Mouse (Mus musculus): ENCODE results near the gene Srrt.
"Not testable (repeated sequence)": the region's sequence is repeated elsewhere in the genome, so short reads cannot be mapped to it uniquely, and the experiment has no call there.

Gene Srrt

DNA sequence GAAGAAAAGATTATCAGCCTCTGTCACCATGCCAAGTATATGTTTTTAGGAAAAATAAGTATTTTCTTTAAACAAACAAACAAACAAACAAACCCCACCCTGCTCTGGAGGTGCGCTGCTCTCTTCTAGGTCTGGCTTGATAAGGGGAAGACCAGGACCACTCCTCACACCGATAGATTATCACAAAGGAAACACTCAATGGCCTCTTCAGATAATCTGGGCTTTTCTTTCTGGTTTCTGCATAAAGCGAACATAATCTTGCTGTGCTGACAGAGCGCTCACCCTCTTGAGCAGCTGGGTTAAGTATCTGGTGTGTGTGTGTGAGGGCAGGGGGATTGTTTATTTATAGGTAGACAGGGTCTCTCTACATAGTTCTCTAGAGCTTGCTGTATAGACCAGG, 3.9 kb downstream of the Srrt start:
- DNase-seq (ENCODE audit: extremely low spot score, low read depth, low spot score) = no peak

DNA sequence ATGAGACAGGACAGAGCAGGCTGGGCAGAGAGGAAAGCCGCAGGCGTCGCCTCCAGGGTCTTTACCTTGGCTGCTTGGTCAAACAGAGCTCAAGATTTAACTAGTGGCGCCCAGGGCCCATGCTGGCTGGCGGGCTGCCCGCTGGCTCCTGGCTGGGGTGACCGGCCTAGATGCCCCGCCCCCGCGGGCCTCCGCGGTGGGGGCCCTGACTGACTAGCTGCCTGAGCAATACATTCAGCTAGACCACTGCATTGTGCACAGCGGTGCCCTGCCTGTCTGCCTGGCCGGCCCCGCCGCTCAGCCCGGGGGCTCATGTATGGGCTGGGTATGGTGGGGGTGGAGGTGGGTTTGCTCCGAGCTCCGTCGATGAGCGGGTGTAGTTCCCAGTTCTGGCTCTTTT, 6.2 kb downstream of the Srrt start:
- no peak for DNase-seq (ENCODE audit: extremely low spot score, low read depth, low spot score)

DNA sequence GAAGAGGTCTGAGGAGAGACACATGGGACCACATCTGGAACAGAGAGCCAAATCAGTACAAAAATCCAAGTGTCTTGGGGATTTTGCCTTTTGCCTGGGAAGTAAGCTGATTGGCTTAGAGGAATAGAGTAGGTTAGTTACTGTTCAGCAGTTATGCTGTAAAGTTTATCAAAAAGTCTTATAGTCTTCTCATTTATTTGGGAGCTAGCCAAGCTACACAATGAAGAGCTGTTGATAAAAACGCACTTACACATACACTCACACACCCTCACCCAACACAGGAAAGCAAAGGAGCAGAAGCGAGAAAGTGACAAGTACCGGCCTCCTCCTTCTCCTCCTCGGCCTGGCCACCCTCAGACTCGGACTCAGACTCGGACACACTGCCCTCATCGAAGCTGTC, 8.2 kb downstream of the Srrt start:
- no peak for DNase-seq (ENCODE audit: extremely low spot score, low read depth, low spot score)

DNA sequence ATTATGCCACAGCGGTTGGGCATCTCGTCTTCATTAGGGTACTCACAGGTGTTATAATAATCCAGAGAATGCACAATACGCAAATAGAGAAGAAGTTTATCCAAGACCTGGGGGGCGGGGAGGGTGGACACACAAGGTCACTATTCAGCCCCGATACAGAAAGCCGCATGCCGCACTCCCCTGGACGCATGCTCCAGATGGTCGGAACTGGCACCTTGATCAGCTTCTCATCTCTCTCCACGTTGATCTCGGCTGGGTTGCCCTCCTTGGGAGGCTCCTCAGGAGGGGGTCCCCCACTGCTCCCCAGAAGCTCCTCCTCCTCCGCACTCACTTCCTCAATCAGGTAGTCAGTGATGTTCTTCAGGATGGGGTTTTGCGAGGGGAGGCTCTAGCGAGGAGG, 10.3 kb downstream of the Srrt start:
- DNase-seq (ENCODE audit: extremely low spot score, low read depth, low spot score) = no peak

DNA sequence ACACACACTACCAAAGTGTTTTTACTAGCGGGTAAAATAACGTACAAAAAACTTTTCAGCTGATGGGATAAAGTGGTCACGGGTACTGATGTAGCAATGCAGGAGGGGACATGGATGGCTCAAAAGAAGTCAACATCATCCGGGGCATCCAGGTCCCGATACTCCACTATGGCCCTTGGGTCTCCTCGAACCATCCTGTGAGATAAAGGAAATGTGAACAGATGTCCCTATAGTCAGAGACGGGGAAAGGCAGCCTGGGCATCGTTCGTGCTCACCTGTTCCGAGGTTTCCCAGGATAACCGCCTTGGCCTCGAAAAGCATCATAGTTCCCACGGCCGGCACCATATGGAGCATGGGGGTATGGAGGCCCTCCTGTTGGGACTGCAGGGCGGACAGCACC, 11.8 kb downstream of the Srrt start:
- no peak for DNase-seq (ENCODE audit: extremely low spot score, low read depth, low spot score)

DNA sequence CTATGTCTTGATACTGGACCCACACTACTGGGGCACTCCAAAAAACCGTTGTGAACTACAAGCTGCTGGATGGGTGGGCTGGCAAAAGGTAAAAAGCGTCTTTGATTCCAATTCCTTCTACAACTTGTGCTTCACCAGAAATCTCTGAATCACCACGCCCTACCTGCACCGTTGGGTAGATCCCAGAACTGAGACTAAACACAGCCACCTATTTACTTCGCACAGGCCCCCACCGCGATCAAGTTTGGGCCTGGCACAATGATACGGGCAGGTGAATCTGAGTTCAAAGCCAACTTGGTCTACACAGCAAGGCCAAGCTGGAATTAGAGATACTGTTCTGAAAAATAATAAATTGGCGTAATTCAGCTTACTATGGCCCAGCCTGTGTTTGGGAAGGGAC, 12.2 kb downstream of the Srrt start:
- no peak for DNase-seq (ENCODE audit: extremely low spot score, low read depth, low spot score)

DNA sequence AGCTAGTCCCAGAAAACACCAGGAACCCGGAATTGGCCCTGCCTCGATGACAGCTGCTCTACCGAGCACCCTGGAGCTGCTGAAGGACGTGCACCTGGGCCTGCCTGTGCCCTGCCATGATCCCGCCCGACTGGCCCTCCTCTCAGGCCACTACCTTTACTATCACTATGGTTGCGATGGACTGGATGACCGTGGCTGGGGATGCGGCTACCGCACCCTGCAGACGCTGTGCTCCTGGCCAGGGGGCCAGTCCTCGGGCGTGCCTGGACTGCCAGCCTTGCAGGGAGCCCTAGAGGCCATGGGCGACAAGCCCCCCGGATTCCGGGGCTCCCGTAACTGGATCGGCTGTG, 12.8 kb downstream of the Srrt start:
- DNase-seq (ENCODE audit: extremely low spot score, low read depth, low spot score) = no peak

DNA sequence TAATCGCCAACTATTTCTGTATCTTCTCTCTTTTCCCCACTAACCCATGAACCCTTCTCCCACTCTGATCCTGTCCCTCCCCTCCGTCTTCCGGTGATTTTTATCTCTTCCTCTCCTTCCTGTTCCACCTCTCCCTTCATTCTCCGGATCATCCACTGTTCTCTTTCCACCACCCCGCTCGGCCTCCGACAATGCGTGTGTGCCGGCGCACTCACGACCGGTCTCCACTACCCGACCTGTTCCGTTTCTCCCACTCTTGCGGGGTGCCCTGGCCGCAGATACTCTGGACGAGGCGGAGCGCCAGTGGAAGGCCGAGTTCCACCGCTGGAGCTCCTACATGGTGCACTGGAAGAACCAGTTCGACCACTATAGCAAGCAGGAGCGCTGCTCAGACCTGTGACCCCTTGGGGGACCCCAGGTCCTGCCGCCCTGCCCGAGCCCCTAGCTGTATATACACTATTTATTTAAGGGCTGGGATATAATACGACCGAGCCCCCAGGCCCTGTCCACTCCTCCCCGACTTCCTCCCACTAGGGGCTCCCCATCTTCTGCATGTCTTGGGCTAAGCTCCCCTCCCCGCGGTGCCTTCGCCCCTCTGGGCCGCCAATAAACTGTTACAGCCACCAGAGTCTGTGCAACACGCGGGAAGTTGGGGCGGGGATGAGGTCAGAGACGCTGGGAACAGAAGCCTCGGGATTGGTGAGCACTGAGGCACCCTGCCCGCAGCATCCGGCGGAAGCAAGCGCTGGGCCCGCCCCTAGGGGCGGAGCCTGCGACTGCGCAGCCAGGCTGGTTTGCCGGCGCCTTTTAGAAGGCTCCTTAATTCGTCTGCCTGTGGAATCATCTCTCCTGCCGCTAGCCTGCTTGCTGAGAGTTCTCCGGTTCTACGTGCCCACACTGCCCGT, 13.4 kb downstream of the Srrt start, which contains the start of gene Ufsp1:
Gene Ufsp1, plus strand, starts transcription at position 791 of the 905 bp plus-strand sequence.
- peak; percentile 86 for DNase-seq (ENCODE audit: extremely low spot score, low read depth, low spot score)

DNA sequence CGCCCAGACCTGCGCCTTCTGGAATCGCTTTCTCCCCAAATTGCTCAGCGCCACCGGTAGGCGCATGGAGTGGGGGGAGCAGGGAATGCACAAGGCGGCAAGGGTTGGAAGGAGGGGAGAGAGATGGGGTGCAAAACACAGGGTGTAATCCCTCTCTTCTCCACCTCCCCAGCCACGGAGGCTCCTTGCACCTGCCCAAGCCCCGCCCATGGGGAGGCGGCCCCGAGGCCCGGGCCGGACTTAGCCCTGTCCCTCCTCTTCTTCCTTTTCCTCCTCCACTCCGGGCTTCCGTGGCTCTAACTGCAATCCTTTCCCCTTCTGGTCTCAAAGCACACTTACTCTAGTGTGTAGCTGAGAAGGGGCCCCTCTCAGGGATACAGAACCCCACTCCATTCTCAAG, 14.2 kb downstream of the Srrt start:
- DNase-seq (ENCODE audit: extremely low spot score, low read depth, low spot score) = no peak

DNA sequence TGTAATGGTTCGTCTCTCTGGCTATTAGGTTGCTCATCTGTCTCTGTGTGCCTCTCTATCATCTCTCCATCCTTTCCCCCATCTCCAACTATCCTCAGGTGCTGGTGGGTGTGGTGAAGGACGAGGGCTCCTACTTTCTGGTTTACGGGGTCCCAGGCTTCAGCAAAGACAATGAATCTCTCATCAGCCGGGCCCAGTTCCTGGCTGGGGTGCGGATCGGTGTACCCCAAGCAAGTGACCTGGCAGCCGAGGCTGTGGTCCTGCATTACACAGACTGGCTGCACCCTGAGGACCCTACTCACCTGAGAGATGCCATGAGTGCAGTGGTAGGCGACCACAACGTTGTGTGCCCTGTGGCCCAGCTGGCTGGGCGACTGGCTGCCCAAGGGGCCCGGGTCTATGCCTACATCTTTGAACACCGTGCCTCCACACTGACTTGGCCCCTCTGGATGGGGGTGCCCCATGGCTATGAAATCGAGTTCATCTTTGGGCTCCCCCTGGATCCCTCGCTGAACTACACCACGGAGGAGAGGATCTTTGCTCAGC, 16.0 kb downstream of the Srrt start:
- no peak for DNase-seq (ENCODE audit: extremely low spot score, low read depth, low spot score)

DNA sequence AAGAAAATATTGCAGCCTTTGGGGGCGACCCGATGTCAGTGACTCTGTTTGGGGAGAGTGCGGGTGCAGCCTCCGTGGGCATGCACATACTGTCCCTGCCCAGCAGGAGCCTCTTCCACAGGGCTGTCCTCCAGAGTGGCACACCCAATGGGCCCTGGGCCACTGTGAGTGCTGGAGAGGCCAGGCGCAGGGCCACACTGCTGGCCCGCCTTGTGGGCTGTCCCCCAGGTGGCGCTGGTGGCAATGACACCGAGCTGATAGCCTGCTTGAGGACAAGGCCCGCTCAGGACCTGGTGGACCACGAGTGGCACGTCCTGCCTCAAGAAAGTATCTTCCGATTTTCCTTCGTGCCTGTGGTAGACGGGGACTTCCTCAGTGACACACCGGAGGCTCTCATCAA, 16.8 kb downstream of the Srrt start:
- DNase-seq (ENCODE audit: extremely low spot score, low read depth, low spot score) = no peak

DNA sequence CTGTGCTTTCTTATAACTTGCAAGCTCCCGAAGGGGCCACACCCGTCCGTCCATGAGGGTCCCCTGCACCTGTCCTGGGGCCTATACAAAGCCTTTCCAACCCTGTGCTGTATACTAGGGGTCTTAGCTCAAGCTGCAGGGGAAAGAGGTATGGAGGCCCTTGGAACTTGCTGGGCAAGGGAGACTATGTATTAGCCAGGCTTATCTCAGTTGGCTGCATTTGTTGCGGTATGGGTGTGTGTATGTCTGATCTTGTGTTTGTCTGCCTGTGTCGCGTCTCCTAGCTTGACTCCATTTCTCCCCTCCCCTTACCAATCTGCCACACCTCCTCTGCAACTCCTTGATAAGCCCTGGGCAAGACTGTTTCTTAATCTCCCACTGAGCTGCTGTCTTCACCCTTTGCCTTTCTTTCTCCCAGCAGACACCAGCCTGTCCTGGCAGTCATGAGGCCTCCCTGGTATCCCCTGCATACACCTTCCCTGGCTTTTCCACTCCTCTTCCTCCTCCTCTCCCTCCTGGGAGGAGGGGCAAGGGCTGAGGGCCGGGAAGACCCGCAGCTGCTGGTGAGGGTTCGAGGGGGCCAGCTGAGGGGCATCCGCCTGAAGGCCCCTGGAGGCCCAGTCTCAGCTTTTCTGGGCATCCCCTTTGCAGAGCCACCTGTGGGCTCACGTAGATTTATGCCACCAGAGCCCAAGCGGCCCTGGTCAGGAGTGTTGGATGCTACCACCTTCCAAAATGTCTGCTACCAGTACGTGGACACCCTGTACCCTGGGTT, 17.7 kb downstream of the Srrt start:
- DNase-seq (ENCODE audit: extremely low spot score, low read depth, low spot score) = no peak

DNA sequence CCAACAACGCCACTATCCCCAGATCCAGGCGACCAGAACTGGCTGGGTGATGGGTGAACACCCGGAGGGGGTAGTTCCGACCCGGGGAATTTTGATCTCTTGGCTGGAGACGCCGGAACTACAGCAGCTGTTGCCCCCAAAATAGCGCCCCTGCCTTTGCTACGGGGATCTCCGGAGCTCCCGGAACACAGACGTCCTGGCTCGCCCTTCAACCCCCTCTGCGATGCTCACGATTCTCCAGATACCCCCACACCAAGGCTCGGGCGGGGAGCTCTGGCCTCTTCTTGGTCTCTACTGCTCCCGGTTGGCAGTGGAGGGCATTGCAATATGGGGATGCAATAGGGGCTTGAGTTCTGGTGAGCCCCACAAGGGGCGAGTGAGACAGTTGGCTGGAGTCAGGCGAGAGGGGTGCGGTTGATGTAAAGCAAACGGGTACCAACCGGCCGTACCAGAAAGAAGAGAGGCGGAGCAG, 18.4 kb downstream of the Srrt start:
- no peak for DNase-seq (ENCODE audit: extremely low spot score, low read depth, low spot score)

DNA sequence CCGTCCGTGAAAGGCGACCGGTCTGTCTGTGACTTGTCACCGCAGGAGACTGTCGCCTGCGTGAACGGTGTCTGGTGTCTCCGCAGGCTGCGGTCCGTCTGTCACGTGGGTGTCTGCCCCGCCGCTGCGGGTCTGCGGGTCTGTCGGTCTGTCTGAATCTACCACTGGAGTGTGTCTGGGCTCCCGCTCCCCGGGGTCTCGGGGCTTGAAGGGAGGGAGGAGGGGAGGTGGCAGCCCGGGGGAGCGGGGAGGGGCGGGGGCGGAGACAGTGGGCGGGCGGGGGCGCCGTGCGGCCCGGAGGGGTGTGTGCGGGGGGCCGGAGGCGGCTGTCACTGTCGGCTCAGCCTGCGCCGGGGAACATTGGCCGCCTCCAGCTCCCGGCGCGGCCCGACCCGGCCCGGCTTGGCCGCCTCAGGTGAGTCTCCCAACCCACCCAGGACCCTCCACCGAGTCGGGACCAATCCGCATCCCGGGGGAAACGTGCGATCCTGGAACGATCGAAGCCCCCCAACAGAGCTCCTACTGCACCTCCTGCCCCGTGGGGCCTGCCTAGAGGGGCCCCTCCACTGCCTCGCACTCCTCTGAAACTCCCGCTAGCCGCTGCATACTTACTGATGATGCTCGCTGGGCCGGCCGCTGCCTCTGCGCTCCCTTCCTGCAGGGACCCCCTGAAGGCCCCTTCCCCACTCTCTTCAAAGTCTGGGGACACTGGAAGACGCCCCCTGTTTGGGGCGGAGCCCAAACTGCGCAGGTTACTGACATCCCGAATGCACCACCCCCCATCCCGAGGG, 19.3 kb downstream of the Srrt start:
- DNase-seq (ENCODE audit: extremely low spot score, low read depth, low spot score) = no peak

DNA sequence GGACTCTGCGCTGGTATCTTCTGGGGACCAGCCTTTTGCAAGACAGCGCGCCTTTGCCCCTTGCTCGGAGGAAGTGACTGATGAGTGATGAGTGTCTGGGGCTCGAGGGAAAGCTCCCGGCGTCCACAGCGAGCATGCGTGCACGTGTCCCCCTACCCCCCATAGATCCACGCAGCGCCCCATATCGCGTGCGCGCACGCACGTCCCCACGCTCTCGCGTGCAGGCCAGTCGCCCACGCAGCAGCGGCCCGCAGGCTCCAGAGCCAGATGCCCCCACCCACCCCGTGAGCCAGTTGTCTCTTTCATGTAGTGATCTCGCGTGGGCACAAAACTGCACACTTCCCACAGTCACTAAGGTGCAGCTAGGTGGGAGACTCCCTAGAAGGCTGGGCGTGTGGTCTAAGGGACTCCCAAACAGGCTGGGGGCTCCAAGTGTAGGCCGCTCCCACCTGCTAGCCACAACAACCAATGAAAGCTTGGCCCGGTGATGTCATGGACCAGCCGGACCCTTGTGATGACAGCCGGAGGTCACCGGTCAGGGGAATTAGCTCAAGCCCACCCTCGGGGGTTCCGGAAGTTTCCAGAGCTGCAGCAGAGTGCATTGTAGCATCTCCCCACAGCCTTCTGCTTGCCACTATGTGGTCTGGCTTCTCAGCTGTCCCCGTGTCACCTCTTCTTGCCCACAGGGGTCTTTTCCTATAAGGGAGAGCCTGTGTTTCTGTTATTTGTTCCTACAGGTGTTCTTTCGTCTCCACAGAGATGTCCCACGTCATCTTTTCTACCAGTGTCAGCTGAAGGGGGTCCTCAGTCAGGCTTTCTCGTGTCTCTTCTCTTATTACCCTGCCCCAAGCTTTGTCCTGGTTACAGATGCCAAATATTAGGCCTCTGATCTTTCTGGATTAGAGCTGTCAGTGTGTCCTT, 20.2 kb downstream of the Srrt start, which contains the start of gene Ache:
Gene Ache, plus strand, starts transcription at position 488 of the 921 bp plus-strand sequence.
- no peak for DNase-seq (ENCODE audit: extremely low spot score, low read depth, low spot score)

DNA sequence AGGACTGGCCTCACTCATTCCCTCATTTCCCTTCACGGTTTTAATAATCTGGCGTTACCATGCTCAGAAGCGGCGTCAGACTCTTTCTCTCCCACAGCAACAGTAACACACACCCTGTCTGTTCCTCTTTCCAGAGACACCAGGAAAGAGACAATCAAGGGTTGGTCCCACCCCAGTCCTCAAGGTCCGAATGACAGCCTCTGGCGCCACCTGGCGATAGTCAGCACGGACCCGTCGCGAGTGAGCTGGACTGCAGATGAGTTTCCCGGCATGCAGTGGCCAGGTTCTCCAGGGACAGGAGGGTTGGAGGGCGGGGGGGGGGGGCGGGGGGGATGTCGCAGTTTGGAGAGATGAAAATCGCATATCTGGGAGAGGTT, 20.8 kb downstream of the Srrt start:
- no peak for DNase-seq (ENCODE audit: extremely low spot score, low read depth, low spot score)

DNA sequence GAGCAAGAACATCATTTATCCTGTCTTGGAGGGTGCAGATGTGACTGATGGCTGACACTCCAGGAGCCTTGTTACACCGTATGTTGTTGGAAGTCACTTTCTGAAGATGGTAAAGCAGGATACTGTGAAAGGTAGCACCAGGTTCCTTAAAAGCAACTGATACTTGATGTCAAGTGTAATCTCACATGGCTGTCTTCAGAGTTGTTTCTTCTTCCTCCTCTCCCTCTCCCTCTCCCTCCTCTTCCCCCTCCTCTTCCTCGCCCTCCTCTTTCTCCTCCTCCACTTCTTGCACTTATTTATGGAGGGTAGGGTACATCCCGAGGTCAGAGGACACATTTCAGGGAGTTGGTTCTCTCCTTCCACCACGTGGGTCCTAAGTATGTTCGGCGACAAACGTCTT, 21.5 kb downstream of the Srrt start:
- DNase-seq (ENCODE audit: extremely low spot score, low read depth, low spot score) = no peak

DNA sequence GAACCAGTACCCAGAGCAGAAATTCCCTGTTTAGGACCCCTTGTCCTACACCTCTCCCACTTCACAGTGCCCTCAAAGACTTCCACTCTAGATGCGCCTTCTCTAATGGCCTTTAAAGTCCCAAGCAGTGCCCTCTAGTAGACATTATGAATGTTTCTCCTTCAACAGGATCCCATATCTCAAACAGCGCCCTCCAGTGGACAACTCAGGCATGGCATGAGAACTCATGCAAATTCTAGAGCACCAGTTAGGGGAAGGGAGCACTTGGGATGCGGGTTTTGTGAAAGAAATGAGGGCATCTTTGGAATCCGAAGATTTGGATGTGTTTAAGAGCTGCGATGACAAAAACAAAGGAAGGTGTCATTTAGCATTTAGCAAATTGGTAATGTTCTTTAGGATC, 22.4 kb downstream of the Srrt start:
- DNase-seq (ENCODE audit: extremely low spot score, low read depth, low spot score) = no peak

DNA sequence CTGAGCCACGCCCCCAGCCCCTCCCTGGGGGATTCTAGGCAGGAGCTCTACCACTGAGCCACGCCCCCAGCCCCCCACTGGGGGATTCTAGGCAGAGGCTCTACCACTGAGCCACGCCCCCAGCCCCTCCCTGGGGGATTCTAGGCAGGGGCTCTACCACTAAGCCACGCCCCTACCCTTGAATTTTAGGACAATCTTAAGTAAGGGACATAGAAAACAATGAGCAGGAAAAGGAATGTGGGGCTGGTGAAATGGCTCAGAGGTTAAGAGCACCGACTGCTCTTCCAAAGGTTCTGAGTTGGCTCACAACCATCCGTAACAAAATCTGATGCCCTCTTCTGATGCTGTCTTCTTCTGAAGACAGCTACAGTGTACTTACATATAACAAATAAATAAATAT, 23.1 kb downstream of the Srrt start:
- DNase-seq (ENCODE audit: extremely low spot score, low read depth, low spot score) = not testable (repeated sequence)

Data from hindlimb bud, embryonic 11.5 days (tissue).